Mouse (Mus musculus): Measurements from ENCODE around the gene Kctd4. TPM values are rescaled to one million over a fixed set of nuclear protein-coding genes. Genes with fewer than 3 reads are reported as not detected.

Kctd4 gene
- total RNA-seq, 2 experiments from 2014 or later = not detected

DNA sequence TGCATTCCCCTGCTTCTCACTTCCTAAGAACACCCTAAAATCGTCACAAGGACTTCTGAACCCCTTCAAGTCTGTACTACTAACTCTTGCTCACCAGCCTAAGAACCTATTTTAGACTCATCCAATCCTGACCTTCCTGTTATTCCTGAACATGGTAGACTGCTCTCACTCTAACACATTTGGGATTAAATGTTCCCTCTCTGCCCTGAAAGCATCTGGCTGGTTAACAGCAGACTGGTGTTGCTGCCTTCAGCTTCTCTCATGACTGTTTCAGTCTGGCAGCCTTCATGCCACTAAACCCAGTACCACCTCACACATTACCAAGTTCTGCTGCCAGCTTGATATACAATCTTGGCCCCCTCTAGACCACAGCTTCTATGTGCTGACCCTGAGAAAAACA, 34.4 kb downstream of the Kctd4 start:
- ATAC-seq (ENCODE audit: poor library complexity, severe bottlenecking) = no peak

DNA sequence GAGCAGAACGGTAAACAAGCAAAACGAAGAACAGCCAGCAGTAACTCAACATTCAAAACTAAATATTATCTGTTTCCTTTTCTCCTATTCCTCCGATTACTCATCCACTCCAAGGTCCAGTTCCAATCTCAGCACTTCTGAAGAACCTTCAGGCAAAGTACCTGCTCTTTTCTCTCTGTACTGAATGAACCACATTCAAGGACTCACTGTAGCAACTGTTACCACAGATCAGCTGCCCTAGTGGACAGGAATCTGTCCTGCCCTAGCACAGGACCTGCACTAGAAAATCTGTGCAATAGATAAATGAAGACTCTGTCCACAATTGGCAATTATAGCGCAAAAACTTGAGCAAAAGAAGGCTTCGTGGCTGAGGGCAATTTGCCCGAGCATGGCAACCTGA, 36.1 kb downstream of the Kctd4 start:
- ATAC-seq (ENCODE audit: poor library complexity, severe bottlenecking) = no peak

- ATAC-seq (ENCODE audit: poor library complexity, severe bottlenecking) = no peak
These were observed 37.6 kb downstream of the Kctd4 start for GRCm38 (mm10) chr14:75992371-75992770.

GRCm38 (mm10) chr14:75998082-75998481, 43.3 kb downstream of the Kctd4 start:
- ATAC-seq (ENCODE audit: poor library complexity, severe bottlenecking) = no peak

DNA sequence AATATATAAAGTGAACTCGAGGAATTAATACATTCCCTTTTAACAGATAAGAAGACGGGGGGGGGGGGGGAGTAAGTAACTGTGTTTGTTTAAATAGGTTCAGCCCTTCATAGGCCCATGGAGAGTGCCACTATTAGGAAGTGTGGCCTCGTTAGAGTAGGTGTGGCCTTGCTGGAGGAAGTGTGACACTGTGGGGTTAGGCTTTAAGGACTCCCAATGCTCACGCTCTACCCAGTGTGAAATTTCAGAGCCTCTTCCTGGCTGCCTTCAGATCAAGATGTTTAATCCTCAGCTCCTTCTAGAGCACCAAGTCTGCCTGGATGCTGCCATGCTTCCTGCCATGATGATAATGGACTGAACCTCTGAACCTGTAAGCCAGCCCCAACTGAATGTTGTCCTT, 47.0 kb downstream of the Kctd4 start:
- ATAC-seq (ENCODE audit: poor library complexity, severe bottlenecking) = peak; percentile 80

DNA sequence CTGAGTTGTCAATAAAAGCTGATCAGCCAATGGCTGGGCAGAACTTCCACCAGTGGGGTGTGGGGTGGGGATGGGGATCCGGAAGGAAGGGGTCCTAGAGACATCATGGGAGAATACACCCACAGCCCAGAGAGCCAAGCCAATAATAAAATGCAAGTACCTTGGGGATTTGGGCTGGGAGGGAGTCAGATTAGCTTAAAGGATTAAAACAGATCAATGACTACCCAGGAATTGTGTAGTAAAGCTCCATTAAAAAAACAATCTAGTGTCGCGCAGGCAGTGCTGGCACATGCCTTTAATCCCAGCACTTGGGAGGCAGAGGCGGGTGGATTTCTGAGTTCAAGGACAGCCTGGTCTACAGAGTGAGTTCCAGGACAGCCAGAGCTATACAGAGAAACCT, 50.2 kb downstream of the Kctd4 start:
- ATAC-seq (ENCODE audit: poor library complexity, severe bottlenecking) = no peak

GRCm38 (mm10) chr14:76008174-76008573, 53.4 kb downstream of the Kctd4 start:
- ATAC-seq (ENCODE audit: poor library complexity, severe bottlenecking) = no peak

GRCm38 (mm10) chr14:76009185-76009584, 54.4 kb downstream of the Kctd4 start:
- no peak for ATAC-seq (ENCODE audit: poor library complexity, severe bottlenecking)

GRCm38 (mm10) chr14:76010102-76011061, 55.6 kb downstream of the Kctd4 start, which contains the start of gene Gtf2f2:
TSS of gene Gtf2f2 (minus strand) at chr14:76010865.
- peak; percentile 93 for ATAC-seq (ENCODE audit: poor library complexity, severe bottlenecking)

- ATAC-seq (ENCODE audit: poor library complexity, severe bottlenecking) = no peak
These were observed 56.3 kb downstream of the Kctd4 start for GRCm38 (mm10) chr14:76011062-76011457.

DNA sequence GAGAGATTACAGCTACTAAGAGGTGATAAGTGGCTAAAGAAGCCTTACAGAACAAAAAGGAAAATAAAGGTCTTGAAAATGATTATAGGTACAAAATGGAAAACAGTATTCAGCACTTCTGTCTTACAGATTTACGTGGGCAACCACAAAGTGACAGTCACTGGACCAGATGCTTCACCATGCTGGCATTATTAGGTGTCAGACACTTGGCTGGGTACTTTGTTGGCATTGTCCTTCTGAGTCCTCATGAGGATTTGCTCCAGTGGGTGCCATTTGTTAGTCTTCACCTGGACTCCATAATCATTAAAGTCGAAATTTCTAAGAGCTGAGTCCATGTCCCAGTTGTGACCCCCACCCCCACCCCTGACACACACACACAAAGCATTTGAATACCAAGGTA, 59.5 kb downstream of the Kctd4 start:
- ATAC-seq (ENCODE audit: poor library complexity, severe bottlenecking) = no peak

Other genes starting within 250 kb of the Kctd4 start
- 21.2 and 22.8 TPM in 2 replicates for gene Cog3, start 200.5 kb upstream of the Kctd4 start, total RNA-seq (2015)
- 24.1 and 24.5 TPM in 2 replicates for gene Cog3, start 200.5 kb upstream of the Kctd4 start, total RNA-seq (2017)
- 19.8 and 21.6 TPM in 2 replicates for gene Slc25a30, start 168.0 kb upstream of the Kctd4 start, total RNA-seq (2015)
- gene Slc25a30, start 168.0 kb upstream of the Kctd4 start, total RNA-seq (2017) = 13.0 and 19.9 TPM in 2 replicates
- gene Tpt1, start 109.9 kb upstream of the Kctd4 start, total RNA-seq (2015) = 5,508 and 5,947 TPM in 2 replicates
- 1,349 and 1,387 TPM in 2 replicates for gene Tpt1, start 109.9 kb upstream of the Kctd4 start, total RNA-seq (2017)
- gene Gtf2f2, start 55.9 kb downstream of the Kctd4 start, total RNA-seq (2015) = 33.3 and 33.9 TPM in 2 replicates
- gene Gtf2f2, start 55.9 kb downstream of the Kctd4 start, total RNA-seq (2017) = 37.3 and 42.2 TPM in 2 replicates
- gene Gpalpp1, start 155.8 kb downstream of the Kctd4 start, total RNA-seq (2015) = 15.3 and 17.1 TPM in 2 replicates
- 31.9 and 35.3 TPM in 2 replicates for gene Gpalpp1, start 155.8 kb downstream of the Kctd4 start, total RNA-seq (2017)
- 11.5 and 13.3 TPM in 2 replicates for gene Nufip1, start 155.9 kb downstream of the Kctd4 start, total RNA-seq (2015)
- gene Nufip1, start 155.9 kb downstream of the Kctd4 start, total RNA-seq (2017) = 17.5 and 19.1 TPM in 2 replicates